Mouse (Mus musculus) T-helper 1 cell (primary cell): ENCODE data around the gene 1700012A03Rik.

ENCODE experiments used
- in situ Hi-C: fragments of 300-600 bp; cut with MboI, MseI; formaldehyde crosslinking; loops from one replicate; pipeline ENCODE4 v1.15.1; 2025; ENCODE audit warnings: high pct_unique_total_duplicates

Gene 1700012A03Rik

DNA sequence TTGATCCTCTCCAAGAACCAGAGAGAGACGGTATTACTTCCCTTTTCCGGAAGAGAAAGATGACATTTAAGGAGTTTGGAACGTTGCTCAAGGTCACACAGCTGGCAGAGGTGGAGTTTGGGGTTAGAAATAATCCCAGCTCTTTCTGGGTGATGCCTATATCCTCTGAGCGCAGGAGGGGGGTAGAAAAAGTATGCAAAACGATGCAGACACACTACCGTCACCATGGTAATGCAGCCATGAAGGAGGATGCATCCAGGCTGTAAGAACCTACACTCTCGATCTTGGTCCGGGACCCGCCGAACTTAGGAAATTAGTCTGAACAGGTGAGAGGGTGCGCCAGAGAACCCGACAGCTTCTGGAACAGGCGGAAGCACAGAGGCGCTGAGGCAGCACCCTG is 43.3 kb downstream of the 1700012A03Rik start:
- in situ Hi-C loops, result no loop called here

- in situ Hi-C loops, result no loop called here
These were observed 55.7 kb downstream of the 1700012A03Rik start for GRCm38 (mm10) chr6:32105547-32106275.
